Mouse (Mus musculus) liver, embryonic 14.5 days (tissue): Measurements from ENCODE around the gene Shisal1.

Experiments used
- CTCF ChIP-seq: IDR thresholded peaks from 2 replicates; pipeline ENCODE4 v1.5.1; 2016; ENCODE audit warnings: antibody characterized with exemption, low read depth, control low read depth
- EP300 ChIP-seq: IDR thresholded peaks from 2 replicates; pipeline ENCODE4 v1.6.1; 2016; ENCODE audit warnings: antibody characterized with exemption, low read depth

- TF ChIP-seq CTCF, result no peak
- TF ChIP-seq EP300, result no peak
These were observed 3.3 kb downstream of the Shisal1 start for GRCm38 (mm10) chr15:84443631-84444030.
